In genomic region chr11:108079946-108080650, GRCm38 (mm10) we compare ENCODE assay signal across 19 mouse cellular contexts.
DNase-seq lines count a peak whose midpoint lies in the region; ATAC-seq and TF ChIP-seq lines count a peak whose summit lies in the region.
"Had no signal": no experiment of that assay in that cellular context is flagged by ENCODE, and none has a peak within 500 bp of the region (broad histone marks: within the 10 kb centered on the region; RNA-seq: fewer than 3 reads in every experiment).

No protein-coding gene starts in this region.

- no peak for TF ChIP-seq CTCF in gastrocnemius, adult 2 months (IDR thresholded peaks at IDR 0.05)
- TF ChIP-seq CTCF in layer of hippocampus, adult 2 months (conservative IDR thresholded peaks at IDR 0.05) = no peak
- no peak for TF ChIP-seq CTCF in brain, embryonic 14.5 days (IDR thresholded peaks at IDR 0.05; ENCODE audit: borderline replicate concordance, extremely low read depth, insufficient read depth, insufficient read length)

- H3K4me3 ChIP-seq in gastrocnemius, adult 2 months = no peak overlapping the region
- H3K4me3 ChIP-seq in layer of hippocampus, adult 2 months = no peak overlapping the region
- H3K4me3 ChIP-seq: embryonic facial prominence, embryonic 13.5 days; liver, embryonic 12.5 days; lung, embryonic 15.5 days; neural tube, embryonic 12.5 days had no signal

- intact Hi-C loops in gastrocnemius, adult 2 months (cut with DNase I) = no loop called here

- ATAC-seq in cerebellum, adult (ENCODE audit: insufficient number of reproducible peaks, low FRiP score, low TSS enrichment) = no peak
- ATAC-seq: liver, embryonic 12.5 days had no signal

- peak; percentile 5 for DNase-seq in cerebellum, adult 9-11 months
- no peak for DNase-seq in gastrocnemius, adult 2 months
- no peak for DNase-seq in gastrocnemius, adult 8-10 months (ENCODE audit: low spot score in 2 of 2)
- no peak for DNase-seq in layer of hippocampus, adult 2 months (ENCODE audit: low spot score in 2 of 2)
- no peak for DNase-seq in layer of hippocampus, postnatal 10 days (ENCODE audit: low spot score in 2 of 2)
- DNase-seq in brain, embryonic 14.5 days (ENCODE audit: low read depth) = peak; percentile 43
- no peak for DNase-seq in right cerebral cortex, postnatal 14 days
- DNase-seq: adrenal gland, adult 8-10 months; cerebellum, adult 2 months; gastrocnemius, postnatal 36 days; kidney, adult 11 months; right cerebral cortex, postnatal 25 days; thymus, postnatal 36 days had no signal

- no peak for TF ChIP-seq POLR2A in brain, embryonic 14.5 days (IDR thresholded peaks at IDR 0.05; ENCODE audit: borderline replicate concordance, extremely low read depth, insufficient read depth, insufficient read length, poor library complexity, severe bottlenecking)

- H3K27ac ChIP-seq in gastrocnemius, adult 2 months = peak overlapping the region; percentile 9; the same call in 1 of the 2 replicates
- 0 out of 2 replicates have a peak overlapping the region, but pooled peaks have one; percentile 52 for H3K27ac ChIP-seq in layer of hippocampus, adult 2 months
- H3K27ac ChIP-seq: embryonic facial prominence, embryonic 13.5 days; kidney, postnatal 0 days; liver, embryonic 12.5 days; lung, embryonic 15.5 days; neural tube, embryonic 12.5 days had no signal

Comparison
In these comparisons a context has a peak if more than half of its experiments do, and no peak if none do; other contexts are left out.
1. DNase-seq: peak in cerebellum, adult 9-11 months (single experiment) and brain, embryonic 14.5 days (single experiment); none in gastrocnemius, adult 2 months (single experiment), gastrocnemius, adult 8-10 months (0 of 2), layer of hippocampus, adult 2 months (0 of 2), layer of hippocampus, postnatal 10 days (0 of 2) and right cerebral cortex, postnatal 14 days (single experiment).